Mouse (Mus musculus): ENCODE results near the gene Olfr1205. TPM values are rescaled to one million over a fixed set of nuclear protein-coding genes. Genes with fewer than 3 reads are reported as not detected.

Gene Olfr1205
- not detected for total RNA-seq (2021)
- long read RNA-seq, experiment 1: 0 reads
- long read RNA-seq, experiment 2: 0 reads

DNA sequence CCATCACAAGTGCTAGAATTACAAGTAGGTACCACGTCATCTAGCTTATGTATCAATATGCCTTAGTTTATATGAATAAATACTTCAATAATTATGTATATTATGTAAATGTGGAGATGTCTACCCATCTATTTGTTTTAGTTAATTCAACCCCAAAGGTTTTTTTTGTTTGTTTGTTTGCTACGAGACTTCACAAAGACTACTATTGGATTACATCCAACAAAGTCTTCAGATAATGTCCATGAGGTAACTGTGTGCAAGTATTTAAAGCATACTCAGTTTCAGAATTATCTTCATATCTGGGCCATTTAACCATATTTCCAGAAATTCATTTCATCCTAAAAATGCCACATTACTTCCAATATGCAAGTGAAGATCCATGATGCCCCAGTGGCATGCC, at the start of gene Olfr1205:
Olfr1205 (plus strand) TSS at position 301 of the 400 bp plus-strand sequence.
- intact Hi-C loops (cut with DNase I; ENCODE audit: low total_unique reads): no loop called here
- no peak for DNase-seq

GRCm38 (mm10) chr2:88792736-88793135, 36.8 kb upstream of the Olfr1205 start, which contains the start of gene Olfr1201:
TSS of gene Olfr1201 (plus strand) at chr2:88793036.
- intact Hi-C loops (cut with DNase I; ENCODE audit: low total_unique reads): no loop called here
- DNase-seq: no peak

DNA sequence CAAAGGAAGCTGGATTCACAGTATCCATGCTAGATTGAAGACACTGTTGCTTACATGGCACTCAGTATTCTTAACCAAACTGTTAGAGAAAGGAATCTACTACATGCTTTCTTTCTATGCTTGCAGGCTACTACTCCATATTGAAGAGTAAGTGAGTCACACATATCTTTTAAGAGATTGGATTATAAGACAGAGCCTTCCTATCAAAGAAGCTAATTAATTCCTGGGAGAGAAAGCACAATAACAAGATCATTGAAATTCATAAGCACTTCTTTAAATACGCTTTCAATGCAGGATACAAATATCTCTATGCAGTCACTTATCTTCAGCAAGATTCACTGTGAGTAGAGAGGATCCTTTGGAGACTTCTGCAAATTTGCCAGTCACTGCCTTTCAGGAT, 15.3 kb upstream of the Olfr1205 start, which contains the start of gene Olfr1202:
Olfr1202 (plus strand) TSS at position 301 of the 400 bp plus-strand sequence.
- DNase-seq: no peak

GRCm38 (mm10) chr2:88838477-88838876, 8.9 kb downstream of the Olfr1205 start:
- DNase-seq: no peak
- intact Hi-C loops (cut with DNase I; ENCODE audit: low total_unique reads): no loop called here

More for the DNA sequence above, 15.3 kb upstream of the Olfr1205 start, which contains the start of gene Olfr1202:
- intact Hi-C loops (cut with DNase I; ENCODE audit: low total_unique reads): no loop called here

DNA sequence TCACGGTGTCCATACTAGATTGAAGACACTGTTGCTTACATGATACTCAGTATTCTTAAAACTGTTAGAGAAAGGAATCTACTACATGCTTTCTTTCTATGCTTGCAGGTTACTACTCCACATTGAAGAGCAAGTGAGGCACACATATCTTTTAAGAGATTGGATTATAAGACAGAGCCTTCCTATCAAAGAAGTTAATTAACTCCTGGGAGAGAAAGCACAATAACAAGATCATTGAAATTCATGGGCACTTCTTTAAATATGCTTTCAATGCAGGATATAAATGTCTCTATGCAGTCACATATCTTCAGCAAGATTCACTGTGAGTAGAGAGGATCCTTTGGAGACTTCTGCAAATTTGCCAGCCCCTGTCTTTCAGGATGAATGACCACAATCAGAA, 19.5 kb downstream of the Olfr1205 start, which contains the start of gene Olfr1204:
Olfr1204 (plus strand) TSS at position 301 of the 400 bp plus-strand sequence.
- intact Hi-C loops (cut with DNase I; ENCODE audit: low total_unique reads): no loop called here
- no peak for DNase-seq

DNA sequence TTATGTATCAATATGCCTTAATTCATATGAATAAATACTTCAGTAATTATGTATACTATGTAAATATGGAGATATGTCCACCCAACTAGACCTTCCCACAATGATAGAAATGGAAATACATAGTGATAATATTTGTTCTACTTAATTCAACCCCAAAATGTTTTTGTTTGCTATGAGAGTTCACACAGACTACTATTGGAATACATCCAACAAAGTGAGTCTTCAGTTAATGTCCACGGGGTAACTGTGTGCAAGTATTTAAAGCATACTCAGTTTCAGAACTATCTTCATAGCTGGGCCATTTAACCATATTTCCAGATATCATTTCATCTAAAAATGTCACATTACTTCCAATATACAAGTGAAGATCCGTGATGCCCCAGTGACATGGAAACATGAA, 33.4 kb downstream of the Olfr1205 start, which contains the start of gene Olfr1206:
Olfr1206 (plus strand) TSS at position 301 of the 400 bp plus-strand sequence.
- no peak for DNase-seq
- intact Hi-C loops (cut with DNase I; ENCODE audit: low total_unique reads): no loop called here

Other genes starting within 250 kb of the Olfr1205 start
- not detected for gene Olfr1189, start 243.3 kb upstream of the Olfr1205 start, total RNA-seq (2021)
- under 1 TPM in 1 of 2 experiments, not detected in 1; 0.04 TPM for gene Olfr1191-ps1, start 189.2 kb upstream of the Olfr1205 start, total RNA-seq (2021)
- gene Olfr1192-ps1, start 181.2 kb upstream of the Olfr1205 start, total RNA-seq (2021): not detected
- gene Olfr1193, start 154.1 kb upstream of the Olfr1205 start, total RNA-seq (2021): not detected
- gene Olfr1195, start 140.6 kb upstream of the Olfr1205 start, total RNA-seq (2021): not detected
- not detected for gene Olfr1196, start 125.1 kb upstream of the Olfr1205 start, total RNA-seq (2021)
- not detected for gene Olfr1197, start 97.4 kb upstream of the Olfr1205 start, total RNA-seq (2021)
- gene Olfr1198, start 78.4 kb upstream of the Olfr1205 start, total RNA-seq (2021): not detected
- gene Olfr1199, start 69.3 kb upstream of the Olfr1205 start, total RNA-seq (2021): not detected
- not detected for gene Olfr1200, start 59.2 kb upstream of the Olfr1205 start, total RNA-seq (2021)
- not detected for gene Olfr1201, start 36.7 kb upstream of the Olfr1205 start, total RNA-seq (2021)
- not detected for gene Olfr1202, start 15.2 kb upstream of the Olfr1205 start, total RNA-seq (2021)
- not detected for gene Olfr1204, start 19.6 kb downstream of the Olfr1205 start, total RNA-seq (2021)
- not detected for gene Olfr1206, start 33.5 kb downstream of the Olfr1205 start, total RNA-seq (2021)
- not detected for gene Olfr1208, start 72.6 kb downstream of the Olfr1205 start, total RNA-seq (2021)
- gene Olfr1209, start 85.4 kb downstream of the Olfr1205 start, total RNA-seq (2021): not detected
- gene Olfr1211, start 108.4 kb downstream of the Olfr1205 start, total RNA-seq (2021): not detected
- gene Olfr1212, start 124.2 kb downstream of the Olfr1205 start, total RNA-seq (2021): not detected
- not detected for gene Gm13762, start 150.5 kb downstream of the Olfr1205 start, total RNA-seq (2021)
- gene Olfr1214, start 162.9 kb downstream of the Olfr1205 start, total RNA-seq (2021): not detected
- gene Olfr1215, start 177.2 kb downstream of the Olfr1205 start, total RNA-seq (2021): not detected
- gene Olfr1216, start 188.6 kb downstream of the Olfr1205 start, total RNA-seq (2021): not detected
- gene Olfr1217, start 202.3 kb downstream of the Olfr1205 start, total RNA-seq (2021): not detected
- gene Olfr1218, start 231.4 kb downstream of the Olfr1205 start, total RNA-seq (2021): not detected